Mouse (Mus musculus): ENCODE results near the gene Gm14139.
"Not testable (repeated sequence)": the region's sequence is repeated elsewhere in the genome, so short reads cannot be mapped to it uniquely, and the experiment has no call there.

- not testable (repeated sequence) for TF ChIP-seq CTCF (IDR thresholded peaks at IDR 0.05; ENCODE audit: insufficient read depth, low read length); POLR2A (IDR thresholded peaks at IDR 0.05; ENCODE audit: borderline replicate concordance, extremely low read depth, low read depth, low read length)
Measured at GRCm38 (mm10) chr2:150132002-150132401, 49.6 kb upstream of the Gm14139 start.

Measured in lung, adult 2 months (tissue).